Mouse (Mus musculus) stomach, embryonic 16.5 days (tissue): ENCODE results near the gene Rbm8a. TPM values are rescaled to one million over a fixed set of nuclear protein-coding genes. Genes with fewer than 3 reads are reported as not detected.
A peak's percentile ranks its signal among the peaks of the same experiment; 100 is the strongest.

Experiments
- ATAC-seq: fragments of 200-750 bp; cut with Nextera tagmentation; 2 replicates; pipeline ENCODE4 v1.8.0; 2017; ENCODE audit warnings: moderate number of reproducible peaks, moderate TSS enrichment; ENCODE audit not compliant: insufficient read depth, low FRiP score
- H3K27ac ChIP-seq: fragments of 300-500 bp; sonication (generic); 2 replicates; pipeline ENCODE4 v1.5.1; 2014; ENCODE audit warnings: low read length
- H3K27me3 ChIP-seq: fragments of 300-500 bp; sonication (generic); 2 replicates; pipeline ENCODE4 v1.6.1; 2014; ENCODE audit warnings: low read length, control low read depth, mixed read lengths; ENCODE audit not compliant: control insufficient read depth, insufficient read depth
- H3K36me3 ChIP-seq: fragments of 300-500 bp; sonication (generic); 2 replicates; pipeline ENCODE4 v1.6.1; 2014; ENCODE audit warnings: low read length; ENCODE audit not compliant: control insufficient read depth, insufficient read depth
- H3K4me1 ChIP-seq: fragments of 300-500 bp; sonication (generic); 2 replicates; pipeline ENCODE4 v1.6.1; 2014; ENCODE audit warnings: low read length, control low read depth, mixed read lengths; ENCODE audit not compliant: control insufficient read depth, insufficient read depth
- H3K4me2 ChIP-seq: fragments of 300-500 bp; sonication (generic); 2 replicates; pipeline ENCODE4 v1.6.1; 2014; ENCODE audit warnings: low read depth, low read length, mixed read lengths
- H3K4me3 ChIP-seq: fragments of 300-500 bp; sonication (generic); replicated peaks from 2 replicates; pipeline ENCODE4 v1.5.1; 2014; ENCODE audit warnings: mild to moderate bottlenecking, low read length
- H3K9ac ChIP-seq: fragments of 300-500 bp; sonication (generic); 2 replicates; pipeline ENCODE4 v1.6.1; 2014; ENCODE audit warnings: low read length
- H3K9me3 ChIP-seq: fragments of 300-500 bp; sonication (generic); replicated peaks from 2 replicates; pipeline ENCODE4 v1.6.1; 2016; ENCODE audit warnings: low read length, control low read depth; ENCODE audit not compliant: control insufficient read depth
- WGBS: fragments of 180-500 bp; shearing (Covaris S2); extraction: QIAGEN DNeasy Blood & Tissue Kit; methylation state at CpG from one replicate; pipeline ENCODE4 v1.1.7; 2014; 5-methylcytosine and 5-hydroxymethylcytosine counted together
- polyA plus RNA-seq: library from polyadenylated mRNA; unstranded; fragments of >200 nt; fragmentation: Nextera tagmentation; extraction: Ambion mirVana; gene quantifications from 2 replicates; pipeline ENCODE4 v1.2.1, GENCODE M21; 2015

Gene Rbm8a
- 102 and 104 TPM in 2 replicates for polyA plus RNA-seq

DNA sequence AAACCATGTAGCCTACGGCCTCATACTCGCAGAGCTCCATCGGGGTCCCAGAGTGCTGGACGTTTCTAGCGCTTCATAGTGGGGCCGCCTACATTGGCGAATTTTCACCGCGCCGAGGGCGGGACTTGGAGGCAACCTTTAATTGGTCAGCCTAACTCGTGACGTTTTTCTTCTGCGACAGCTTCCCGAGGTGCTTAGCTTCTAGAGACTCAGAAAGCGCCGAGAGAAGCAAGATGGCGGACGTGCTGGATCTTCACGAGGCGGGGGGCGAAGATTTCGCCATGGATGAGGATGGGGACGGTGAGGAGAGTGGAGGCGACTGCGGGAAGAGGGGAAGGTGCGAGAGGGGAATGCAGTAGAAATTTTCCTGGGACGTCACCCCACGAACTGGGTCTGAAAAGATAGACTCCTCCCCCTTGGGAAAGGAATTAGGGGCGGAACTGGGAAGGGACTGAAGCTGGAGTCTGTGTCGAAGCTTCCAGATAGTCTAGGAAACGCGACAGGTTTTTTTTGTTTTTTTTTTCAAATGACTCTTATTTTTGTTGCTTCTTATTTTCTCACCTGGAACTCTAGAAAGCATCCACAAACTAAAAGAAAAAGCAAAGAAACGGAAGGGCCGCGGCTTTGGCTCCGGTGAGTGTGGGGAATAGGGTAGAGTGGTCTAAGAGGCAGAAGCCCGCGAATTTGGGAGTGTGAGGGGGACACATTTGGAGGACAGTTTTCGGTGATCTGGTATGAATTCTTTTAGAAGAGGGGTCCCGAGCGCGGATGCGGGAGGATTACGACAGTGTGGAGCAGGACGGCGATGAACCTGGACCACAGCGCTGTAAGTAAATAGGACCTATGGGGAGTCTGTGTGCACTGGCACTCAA, at the start of gene Rbm8a:
Gene Rbm8a, plus strand, starts transcription at position 205 of the 872 bp plus-strand sequence.
- peaks cover 12% of the 10 kb centered on the region for H3K4me1 ChIP-seq
- H3K4me2 ChIP-seq: peak within 1 kb of the TSS; percentile 88
- H3K27ac ChIP-seq: peak within 1 kb of the TSS; percentile 81
- no peaks in the 10 kb centered on the region for H3K27me3 ChIP-seq
- peak within 1 kb of the TSS; percentile 85 for H3K4me3 ChIP-seq
- peak; percentile 97 for ATAC-seq
- 1% methylated on average over 48 of the region's 48 CpGs for WGBS
- H3K9me3 ChIP-seq: no peaks in the 10 kb centered on the region
- peaks cover 6% of the 10 kb centered on the region; the same call in 1 of the 2 replicates for H3K36me3 ChIP-seq
- peak within 1 kb of the TSS; percentile 82 for H3K9ac ChIP-seq

GRCm38 (mm10) chr3:96581141-96581540, 48.6 kb upstream of the Rbm8a start:
- Histone ChIP-seq H3K4me2 (no peak overlapping the region), H3K4me3 (no peak overlapping the region), H3K27me3 (no peaks in the 10 kb centered on the region), H3K4me1 (peaks cover 22% of the 10 kb centered on the region), H3K36me3 (no peaks in the 10 kb centered on the region), H3K9me3 (no peaks in the 10 kb centered on the region), H3K27ac (no peak overlapping the region), H3K9ac (peak overlapping the region; percentile 68; the same call in 1 of the 2 replicates)
- WGBS: 58% methylated on average over 6 of the region's 6 CpGs
- ATAC-seq: no peak

- H3K4me1 ChIP-seq: peaks cover 14% of the 10 kb centered on the region
- no peak for ATAC-seq
- no peak overlapping the region for H3K27ac ChIP-seq
- no peaks in the 10 kb centered on the region for H3K9me3 ChIP-seq
- H3K27me3 ChIP-seq: no peaks in the 10 kb centered on the region
- H3K36me3 ChIP-seq: no peaks in the 10 kb centered on the region
- WGBS: 80% methylated on average over 16 of the region's 16 CpGs
- no peak overlapping the region for H3K4me2 ChIP-seq
- H3K9ac ChIP-seq: no peak overlapping the region
- no peak overlapping the region for H3K4me3 ChIP-seq
Observed at GRCm38 (mm10) chr3:96581771-96582515, 47.8 kb upstream of the Rbm8a start.

DNA sequence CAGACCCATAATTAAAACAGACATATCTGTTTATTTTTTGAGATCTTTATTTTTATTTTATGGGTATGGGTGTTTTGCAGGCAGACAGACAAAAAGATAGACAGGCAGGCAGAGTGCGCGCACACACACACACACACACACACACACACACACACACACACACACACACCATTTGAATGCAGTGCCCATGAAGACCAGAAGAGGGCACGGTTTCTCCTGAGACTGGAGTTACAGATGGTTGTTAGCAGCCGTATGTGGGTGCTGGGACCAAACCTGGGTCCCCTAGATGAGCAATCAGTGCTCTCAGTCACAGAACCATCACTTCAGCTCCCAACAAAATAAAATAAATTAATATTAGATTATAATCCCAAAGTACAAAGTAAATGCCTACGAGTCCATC, 46.3 kb upstream of the Rbm8a start:
- Histone ChIP-seq H3K4me1 (peaks cover 5% of the 10 kb centered on the region; the same call in 1 of the 2 replicates), H3K27ac (no peak overlapping the region), H3K27me3 (no peaks in the 10 kb centered on the region), H3K36me3 (no peaks in the 10 kb centered on the region), H3K4me3 (no peak overlapping the region), H3K9ac (no peak overlapping the region), H3K4me2 (no peak overlapping the region), H3K9me3 (no peaks in the 10 kb centered on the region; the same call in 1 of the 2 replicates)
- 92% methylated on average over 5 of the region's 5 CpGs for WGBS
- ATAC-seq: no peak

DNA sequence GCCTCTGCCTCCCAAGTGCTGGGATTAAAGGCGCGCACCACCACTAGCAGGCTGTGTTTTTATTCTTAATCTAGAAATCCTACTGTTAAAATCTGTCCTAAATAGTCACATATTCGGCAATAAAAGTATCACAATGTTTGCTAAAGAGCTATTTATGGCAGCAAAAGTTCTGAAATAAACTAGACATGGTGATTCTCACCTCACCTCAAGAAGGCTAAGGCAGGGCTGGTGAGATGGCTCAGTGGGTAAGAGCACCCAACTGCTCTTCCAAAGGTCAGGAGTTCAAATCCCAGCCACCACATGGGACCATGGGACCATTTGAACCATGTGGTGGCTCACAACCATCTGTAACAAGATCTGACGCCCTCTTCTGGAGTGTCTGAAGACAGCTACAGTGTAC, 39.1 kb upstream of the Rbm8a start:
- H3K4me2 ChIP-seq: no peak overlapping the region
- no peak overlapping the region for H3K27ac ChIP-seq
- 83% methylated on average over 4 of the region's 4 CpGs for WGBS
- H3K27me3 ChIP-seq: peaks cover 6% of the 10 kb centered on the region; the same call in 1 of the 2 replicates
- no peak for ATAC-seq
- no peak overlapping the region for H3K4me3 ChIP-seq
- no peak overlapping the region for H3K9ac ChIP-seq
- H3K36me3 ChIP-seq: no peaks in the 10 kb centered on the region; the same call in 1 of the 2 replicates
- no peaks in the 10 kb centered on the region; the same call in 1 of the 2 replicates for H3K9me3 ChIP-seq
- 0 out of 2 replicates have a peak, but pooled peaks cover 3% of the 10 kb centered on the region for H3K4me1 ChIP-seq

GRCm38 (mm10) chr3:96593374-96593773, 36.4 kb upstream of the Rbm8a start:
- peak overlapping the region; percentile 88 for H3K27ac ChIP-seq
- peak overlapping the region; percentile 80 for H3K4me3 ChIP-seq
- H3K27me3 ChIP-seq: peaks cover 6% of the 10 kb centered on the region; the same call in 1 of the 2 replicates
- H3K9me3 ChIP-seq: no peaks in the 10 kb centered on the region
- H3K36me3 ChIP-seq: no peaks in the 10 kb centered on the region; the same call in 1 of the 2 replicates
- peaks cover 19% of the 10 kb centered on the region for H3K4me1 ChIP-seq
- peak overlapping the region; percentile 97 for H3K4me2 ChIP-seq
- WGBS: 2% methylated on average over 10 of the region's 10 CpGs
- H3K9ac ChIP-seq: peak overlapping the region; percentile 81
- ATAC-seq: no peak

GRCm38 (mm10) chr3:96593790-96594560, 35.8 kb upstream of the Rbm8a start, which contains the start of gene Polr3gl:
Polr3gl (minus strand) TSS chr3:96594181.
- Histone ChIP-seq H3K4me2 (peak within 1 kb of the TSS; percentile 97), H3K9me3 (no peaks in the 10 kb centered on the region), H3K4me3 (peak within 1 kb of the TSS; percentile 80), H3K4me1 (peaks cover 23% of the 10 kb centered on the region), H3K36me3 (no peaks in the 10 kb centered on the region; the same call in 1 of the 2 replicates), H3K9ac (peak within 1 kb of the TSS; percentile 81), H3K27ac (peak within 1 kb of the TSS; percentile 88), H3K27me3 (peaks cover 6% of the 10 kb centered on the region; the same call in 1 of the 2 replicates)
- 1% methylated on average over 38 of the region's 38 CpGs for WGBS
- ATAC-seq: peak; percentile 90

DNA sequence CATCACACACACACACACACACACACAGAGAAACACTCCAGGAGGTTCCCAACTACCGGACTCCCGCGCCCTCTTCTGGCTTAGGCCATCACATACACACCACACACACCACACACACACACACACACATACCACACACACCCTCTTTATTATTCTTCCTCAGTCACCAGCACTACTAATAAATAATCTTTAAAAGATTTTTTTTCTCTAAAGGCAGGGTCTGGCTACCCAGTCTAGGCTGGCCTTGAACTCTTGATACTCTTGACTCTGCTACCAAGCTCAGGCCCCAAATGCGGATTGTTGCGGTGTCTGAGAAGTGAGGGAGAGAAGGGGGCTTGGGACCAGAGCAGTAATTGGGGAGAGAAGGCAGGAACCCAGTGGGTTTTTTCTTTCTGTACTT, 34.9 kb upstream of the Rbm8a start:
- H3K27ac ChIP-seq: no peak overlapping the region
- no peak for ATAC-seq
- no peak overlapping the region for H3K4me2 ChIP-seq
- H3K36me3 ChIP-seq: no peaks in the 10 kb centered on the region; the same call in 1 of the 2 replicates
- peaks cover 23% of the 10 kb centered on the region for H3K4me1 ChIP-seq
- H3K4me3 ChIP-seq: no peak overlapping the region
- H3K9me3 ChIP-seq: no peaks in the 10 kb centered on the region
- H3K9ac ChIP-seq: no peak overlapping the region
- H3K27me3 ChIP-seq: peaks cover 6% of the 10 kb centered on the region; the same call in 1 of the 2 replicates
- WGBS: 84% methylated on average over 5 of the region's 5 CpGs
